Mouse (Mus musculus) heart, embryonic 13.5 days (tissue): ENCODE measurements at regions not wholly inside any gene's neighbourhood (a gene's known extent, or its start where the extent isn't known, plus 50 kb on each side); places are given as distances from the start of the nearest gene placed in this dataset.

Experiments
- ATAC-seq: fragments of 200-750 bp; cut with Nextera tagmentation; 2 replicates; pipeline ENCODE4 v1.8.0; 2017; ENCODE audit warnings: moderate TSS enrichment; ENCODE audit not compliant: insufficient number of reproducible peaks, low FRiP score, low TSS enrichment; ENCODE audit errors: extremely low read depth
- H3K27ac ChIP-seq: fragments of 300-500 bp; sonication (generic); replicated peaks from 2 replicates; pipeline ENCODE4 v1.5.1; 2015; ENCODE audit warnings: moderate library complexity, mild to moderate bottlenecking, inconsistent platforms
- H3K27me3 ChIP-seq: fragments of 300-500 bp; sonication (generic); replicated peaks from 2 replicates; pipeline ENCODE4 v1.6.1; 2015; ENCODE audit warnings: mild to moderate bottlenecking, inconsistent platforms
- H3K36me3 ChIP-seq: fragments of 300-500 bp; sonication (generic); 2 replicates; pipeline ENCODE4 v1.6.1; 2015; ENCODE audit warnings: mild to moderate bottlenecking, inconsistent platforms
- H3K4me1 ChIP-seq: fragments of 300-500 bp; sonication (generic); 2 replicates; pipeline ENCODE4 v1.6.1; 2015; ENCODE audit warnings: inconsistent platforms
- H3K4me2 ChIP-seq: fragments of 300-500 bp; sonication (generic); 2 replicates; pipeline ENCODE4 v1.6.1; 2015; ENCODE audit warnings: inconsistent platforms, mild to moderate bottlenecking, moderate library complexity
- H3K4me3 ChIP-seq: fragments of 300-500 bp; sonication (generic); 2 replicates; pipeline ENCODE4 v1.5.1; 2015; ENCODE audit warnings: moderate library complexity, mild to moderate bottlenecking, inconsistent platforms
- H3K9ac ChIP-seq: fragments of 300-500 bp; sonication (generic); 2 replicates; pipeline ENCODE4 v1.6.1; 2015; ENCODE audit warnings: inconsistent platforms, mild to moderate bottlenecking, moderate library complexity
- H3K9me3 ChIP-seq: fragments of 300-500 bp; sonication (generic); 2 replicates; pipeline ENCODE4 v1.6.1; 2016; ENCODE audit warnings: inconsistent platforms
- WGBS: fragments of 180-500 bp; shearing (Covaris S2); methylation state at CpG from one replicate; pipeline ENCODE4 v1.1.7; 2015; ENCODE audit warnings: mixed read lengths; 5-methylcytosine and 5-hydroxymethylcytosine counted together

DNA sequence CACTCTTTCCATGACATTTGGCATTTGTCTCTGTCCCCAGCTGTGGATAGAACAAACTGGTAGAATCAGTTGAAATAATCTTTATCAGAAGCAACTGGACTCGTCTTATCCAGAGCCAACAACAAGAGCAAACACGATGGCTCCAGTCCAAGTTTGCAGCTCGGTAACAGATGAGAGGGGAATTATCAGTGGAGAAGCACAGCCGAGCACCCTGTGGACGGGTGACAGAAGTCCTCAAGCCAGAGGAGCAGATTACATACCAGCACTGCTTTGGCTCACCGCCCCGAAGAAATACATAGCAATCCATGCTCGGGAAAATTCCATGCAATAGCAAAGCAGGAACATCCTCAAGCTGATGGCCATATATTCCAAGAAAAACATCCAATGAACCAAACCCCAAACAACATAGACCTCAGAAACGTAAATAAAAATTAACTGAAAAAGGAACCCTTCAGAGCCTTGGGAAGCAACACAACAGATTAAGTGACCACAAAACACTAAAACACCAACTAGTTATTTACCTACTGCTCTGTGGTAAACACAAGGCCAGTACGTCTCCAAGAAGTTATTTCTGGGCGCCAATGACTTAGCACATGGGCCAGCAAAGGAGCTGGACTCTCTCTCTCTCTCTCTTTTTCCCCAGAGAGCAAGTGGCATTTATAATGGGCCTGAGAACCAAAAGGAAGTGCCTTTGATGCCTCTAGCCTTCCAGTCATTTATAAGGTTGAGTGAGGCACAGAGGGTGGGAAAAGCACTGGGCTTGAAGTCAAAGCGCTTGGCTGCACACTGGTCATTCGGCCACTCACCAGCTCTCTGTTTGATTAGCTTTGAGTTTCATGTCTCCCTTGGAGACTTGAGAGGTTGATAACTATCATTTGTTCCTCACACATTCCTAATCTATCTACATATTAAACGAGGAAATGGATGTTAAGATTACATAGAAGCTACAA is 163.0 kb upstream of the Gm12728 start:
- Histone ChIP-seq H3K9ac (no peak overlapping the region), H3K9me3 (no peaks in the 10 kb centered on the region), H3K4me3 (no peak overlapping the region), H3K4me1 (peaks cover 21% of the 10 kb centered on the region), H3K4me2 (no peak overlapping the region), H3K36me3 (no peaks in the 10 kb centered on the region), H3K27me3 (no peaks in the 10 kb centered on the region), H3K27ac (no peak overlapping the region; the same call in 1 of the 2 replicates)
- 47% methylated on average over 14 of the region's 14 CpGs for WGBS
- no peak; the same call in 1 of the 2 replicates for ATAC-seq

DNA sequence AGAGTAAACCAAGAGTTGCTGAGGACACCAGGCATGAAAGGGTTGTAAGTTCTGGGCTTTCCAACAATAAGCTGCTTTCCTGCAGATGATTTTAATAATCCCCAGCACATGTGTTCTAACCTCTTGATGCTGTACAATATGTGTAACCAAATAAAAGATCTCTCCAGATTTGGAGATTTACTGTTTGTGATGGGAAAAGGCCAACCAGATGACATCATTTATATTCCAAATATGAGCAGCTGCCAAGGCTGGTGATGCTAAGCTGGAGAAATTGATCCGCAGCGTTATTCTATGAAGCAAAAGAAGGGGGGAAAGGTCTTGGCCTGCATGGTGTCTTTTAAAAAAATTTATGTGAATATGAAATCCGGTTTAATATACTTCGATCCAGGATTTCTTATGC is 160.1 kb upstream of the Gm12728 start:
- Histone ChIP-seq H3K4me1 (peaks cover 21% of the 10 kb centered on the region), H3K36me3 (no peaks in the 10 kb centered on the region), H3K27me3 (no peaks in the 10 kb centered on the region), H3K27ac (no peak overlapping the region), H3K4me2 (no peak overlapping the region), H3K9me3 (no peaks in the 10 kb centered on the region), H3K4me3 (no peak overlapping the region), H3K9ac (no peak overlapping the region)
- ATAC-seq = no peak
- WGBS = 87% methylated on average over 4 of the region's 4 CpGs

DNA sequence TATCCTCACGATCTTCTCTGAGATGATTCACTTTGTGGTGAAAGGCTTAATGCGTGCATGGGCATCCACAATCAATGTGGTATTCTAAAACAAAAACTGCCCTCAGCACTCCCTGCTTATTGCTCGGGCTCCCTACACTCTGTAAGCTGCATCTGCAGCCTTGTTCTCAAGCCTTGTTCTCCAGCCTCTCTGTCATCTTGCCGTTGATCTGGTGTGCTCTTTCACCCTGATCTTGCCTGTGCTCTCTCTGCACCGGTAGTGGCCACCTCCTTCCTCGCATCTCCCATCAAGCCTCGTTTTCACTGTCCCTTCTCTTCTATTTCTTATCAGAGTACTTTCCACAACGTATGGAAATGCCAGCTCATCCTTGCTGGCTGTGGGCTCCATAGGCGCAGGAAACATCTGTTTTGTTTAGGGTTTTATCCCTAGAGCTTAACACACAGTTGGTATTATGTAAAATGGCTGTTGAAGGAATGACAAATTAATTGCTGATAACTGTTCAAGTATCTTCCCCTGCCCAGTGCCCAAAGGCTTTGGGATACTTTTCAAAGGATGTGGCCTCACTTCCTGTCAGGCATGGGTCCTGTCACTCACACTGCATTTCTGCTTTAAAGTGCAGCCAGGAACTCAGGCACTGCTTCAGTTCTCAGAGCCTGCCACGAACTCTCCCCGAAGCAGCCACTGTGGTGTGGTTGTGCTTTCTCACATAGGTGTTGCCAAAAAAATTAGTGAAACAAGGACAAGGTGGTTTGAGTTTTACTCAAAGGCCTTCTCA is 158.9 kb upstream of the Gm12728 start:
- Histone ChIP-seq H3K9me3 (no peaks in the 10 kb centered on the region), H3K9ac (no peak overlapping the region), H3K27ac (no peak overlapping the region), H3K4me3 (no peak overlapping the region), H3K4me2 (no peak overlapping the region), H3K27me3 (no peaks in the 10 kb centered on the region), H3K36me3 (no peaks in the 10 kb centered on the region), H3K4me1 (peaks cover 21% of the 10 kb centered on the region)
- ATAC-seq = no peak
- WGBS = 36% methylated on average over 11 of the region's 11 CpGs

DNA sequence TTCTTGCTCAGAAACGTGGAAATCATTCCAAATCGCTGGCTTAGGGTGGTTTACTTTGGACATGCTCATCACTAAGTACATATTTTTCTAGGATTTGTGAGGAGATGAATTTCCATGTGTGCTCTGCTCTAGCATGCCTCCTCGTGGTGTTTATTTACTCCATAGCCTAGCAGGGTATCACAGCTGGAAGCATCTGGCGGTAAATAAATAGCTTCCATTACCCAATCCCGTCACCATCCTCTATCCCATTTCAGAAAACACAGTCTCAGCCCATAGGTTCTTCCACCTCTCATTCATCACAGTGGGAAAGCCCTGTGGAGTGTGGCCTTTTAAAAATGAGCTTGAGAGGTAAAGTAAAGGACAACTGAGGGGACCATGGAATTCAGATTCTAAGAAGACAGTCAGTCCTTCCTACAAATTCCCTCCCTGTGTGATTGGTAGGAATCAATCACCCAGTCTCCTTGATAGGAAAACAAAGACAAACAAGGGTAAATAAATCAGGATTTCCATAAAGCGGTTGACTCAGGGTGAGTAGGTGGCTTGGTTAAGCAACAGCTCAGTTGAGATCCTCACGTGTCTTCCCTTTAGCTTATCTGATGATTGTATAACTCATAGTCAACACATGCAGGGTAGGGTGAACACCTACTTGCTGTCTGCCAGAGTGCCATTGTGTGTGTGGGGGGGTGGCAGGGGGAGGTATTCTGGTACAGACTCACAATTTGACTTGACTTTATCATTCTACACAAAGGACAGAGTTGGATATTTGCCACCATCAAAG is 156.9 kb upstream of the Gm12728 start:
- no peak for ATAC-seq
- WGBS = 66% methylated on average over 7 of the region's 7 CpGs
- Histone ChIP-seq H3K27me3 (no peaks in the 10 kb centered on the region), H3K27ac (no peak overlapping the region), H3K9me3 (no peaks in the 10 kb centered on the region), H3K9ac (no peak overlapping the region), H3K36me3 (no peaks in the 10 kb centered on the region), H3K4me1 (peaks cover 8% of the 10 kb centered on the region; the same call in 1 of the 2 replicates), H3K4me3 (no peak overlapping the region), H3K4me2 (no peak overlapping the region)

DNA sequence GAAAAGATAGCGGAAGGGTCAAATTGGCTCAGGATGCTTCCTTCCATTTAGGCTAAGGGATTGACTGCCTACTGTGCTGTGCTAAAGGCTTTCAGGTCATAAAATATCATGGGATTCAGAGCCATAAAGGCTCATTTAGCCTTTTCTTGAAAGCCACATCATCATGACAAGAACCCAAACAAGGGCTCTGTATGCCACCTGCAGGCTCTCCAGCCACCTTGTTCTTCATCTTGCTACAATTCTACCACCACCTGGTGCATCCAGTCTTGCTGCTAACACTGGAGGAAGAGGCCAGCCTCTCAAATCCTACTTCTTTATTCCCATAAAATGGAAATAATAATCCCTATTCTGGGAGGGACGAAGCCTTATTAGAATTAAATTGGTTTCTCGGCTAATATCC is 155.9 kb upstream of the Gm12728 start:
- 91% methylated on average over 3 of the region's 3 CpGs for WGBS

DNA sequence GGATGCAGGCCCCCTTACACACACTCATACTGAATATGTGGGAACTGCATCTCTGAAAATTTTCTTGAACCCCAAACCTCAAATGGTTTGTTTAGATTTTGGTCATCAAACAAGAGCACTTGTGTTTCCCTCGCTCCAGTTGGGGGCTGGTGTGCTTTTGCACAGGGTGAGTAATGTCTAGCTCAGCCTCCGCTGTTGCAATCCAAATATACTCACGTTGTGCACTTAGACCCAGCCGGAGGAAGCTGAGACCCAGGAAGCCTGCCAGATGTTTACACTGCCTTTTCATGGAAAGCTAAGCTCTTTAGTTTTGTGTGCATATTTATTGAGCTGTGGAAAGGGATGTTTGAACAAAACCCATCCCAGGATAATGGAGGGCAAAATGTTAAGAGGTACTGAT is 148.9 kb upstream of the Gm12728 start:
- Histone ChIP-seq H3K36me3 (no peaks in the 10 kb centered on the region), H3K27ac (no peak overlapping the region), H3K9me3 (no peaks in the 10 kb centered on the region), H3K4me3 (no peak overlapping the region), H3K4me1 (no peaks in the 10 kb centered on the region), H3K27me3 (no peaks in the 10 kb centered on the region), H3K4me2 (no peak overlapping the region), H3K9ac (no peak overlapping the region)
- ATAC-seq = no peak
- 51% methylated on average over 4 of the region's 4 CpGs for WGBS

More for the DNA sequence above, 155.9 kb upstream of the Gm12728 start:
- Histone ChIP-seq H3K4me2 (no peak overlapping the region), H3K4me1 (peaks cover 8% of the 10 kb centered on the region; the same call in 1 of the 2 replicates), H3K36me3 (no peaks in the 10 kb centered on the region), H3K4me3 (no peak overlapping the region), H3K9me3 (no peaks in the 10 kb centered on the region), H3K9ac (no peak overlapping the region), H3K27ac (no peak overlapping the region), H3K27me3 (no peaks in the 10 kb centered on the region)
- no peak for ATAC-seq

DNA sequence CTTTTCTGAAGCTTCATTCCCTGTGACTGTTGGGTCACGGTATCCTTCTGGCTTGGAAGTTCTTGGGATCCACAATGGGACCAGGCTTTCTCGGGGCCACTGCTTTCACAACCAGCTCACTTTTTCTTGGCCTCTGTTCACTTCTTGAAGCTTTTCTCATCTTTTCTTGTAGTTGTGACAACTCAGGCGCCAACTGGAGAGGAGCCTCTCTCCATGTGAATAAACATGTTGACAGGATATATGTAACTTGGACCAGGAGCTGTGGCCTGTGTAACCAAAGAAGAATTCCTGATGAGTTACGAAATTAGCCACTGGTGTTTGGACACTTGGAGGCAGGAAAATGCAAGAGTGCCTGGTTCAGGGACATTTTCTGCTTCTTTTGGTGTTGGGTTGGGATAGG is 148.1 kb upstream of the Gm12728 start:
- H3K4me2 ChIP-seq = no peak overlapping the region
- no peak for ATAC-seq
- WGBS = 77% methylated on average over 4 of the region's 4 CpGs
- no peaks in the 10 kb centered on the region for H3K36me3 ChIP-seq
- H3K4me3 ChIP-seq = no peak overlapping the region
- H3K27me3 ChIP-seq = no peaks in the 10 kb centered on the region
- no peak overlapping the region for H3K9ac ChIP-seq
- no peaks in the 10 kb centered on the region for H3K9me3 ChIP-seq
- H3K4me1 ChIP-seq = no peaks in the 10 kb centered on the region
- H3K27ac ChIP-seq = no peak overlapping the region

DNA sequence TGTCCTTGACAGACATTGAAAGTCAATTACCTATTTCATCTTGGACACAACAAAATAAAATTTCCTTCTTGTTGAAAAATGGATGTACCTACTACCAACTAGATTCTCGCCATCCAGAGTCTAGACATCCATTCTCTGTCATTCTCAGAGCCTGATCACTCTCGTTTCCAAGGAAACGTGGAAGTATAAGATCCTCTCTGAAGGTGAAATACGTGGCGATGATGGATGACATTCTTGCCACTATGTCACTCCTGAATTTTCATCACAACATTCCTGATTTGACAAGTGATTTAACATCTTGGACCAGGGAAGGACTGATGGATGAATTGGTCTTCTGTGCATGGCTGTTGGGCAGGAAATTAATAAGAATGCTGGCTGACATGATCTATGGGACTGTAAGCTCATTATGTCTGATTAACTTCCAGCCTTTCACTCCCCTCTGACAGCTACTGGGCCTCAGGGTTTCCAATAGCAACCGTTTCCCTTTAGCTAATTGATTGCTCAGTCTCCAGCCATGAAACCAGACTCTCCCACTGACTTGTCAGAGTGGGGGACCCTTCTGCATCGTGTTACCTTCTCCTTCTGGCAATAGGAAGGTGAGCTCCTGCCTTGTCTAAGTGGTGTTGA is 140.7 kb upstream of the Gm12728 start:
- no peak overlapping the region for H3K4me3 ChIP-seq
- no peak for ATAC-seq
- H3K4me2 ChIP-seq = no peak overlapping the region
- H3K9me3 ChIP-seq = no peaks in the 10 kb centered on the region
- H3K4me1 ChIP-seq = no peaks in the 10 kb centered on the region
- no peaks in the 10 kb centered on the region for H3K36me3 ChIP-seq
- 60% methylated on average over 7 of the region's 7 CpGs for WGBS
- no peak overlapping the region for H3K9ac ChIP-seq
- H3K27ac ChIP-seq = no peak overlapping the region
- H3K27me3 ChIP-seq = no peaks in the 10 kb centered on the region

DNA sequence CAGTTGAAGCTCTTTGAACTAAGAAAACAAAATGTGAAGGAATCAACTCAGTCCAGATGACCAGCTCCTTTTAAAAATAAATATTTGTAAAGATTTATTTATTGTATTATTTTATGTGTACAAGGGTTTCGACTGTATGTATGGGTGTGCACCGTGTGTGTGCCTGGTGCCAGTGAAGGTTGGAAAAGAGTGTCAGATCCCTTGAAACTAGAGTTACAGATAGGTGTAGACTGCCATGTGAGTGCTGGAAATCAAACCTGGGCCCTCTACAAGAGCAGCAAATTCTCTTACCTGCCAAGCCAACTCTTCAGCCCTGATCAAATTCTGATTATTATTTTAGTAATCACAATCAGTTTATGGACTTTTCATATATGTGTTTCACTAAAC is 140.2 kb upstream of the Gm12728 start:
- H3K4me2 ChIP-seq = no peak overlapping the region
- WGBS = 69% methylated on average over 2 of the region's 2 CpGs
- H3K27me3 ChIP-seq = no peaks in the 10 kb centered on the region
- no peak for ATAC-seq
- no peak overlapping the region for H3K27ac ChIP-seq
- H3K36me3 ChIP-seq = no peaks in the 10 kb centered on the region
- no peaks in the 10 kb centered on the region for H3K4me1 ChIP-seq
- H3K9me3 ChIP-seq = no peaks in the 10 kb centered on the region
- no peak overlapping the region for H3K9ac ChIP-seq
- H3K4me3 ChIP-seq = no peak overlapping the region

DNA sequence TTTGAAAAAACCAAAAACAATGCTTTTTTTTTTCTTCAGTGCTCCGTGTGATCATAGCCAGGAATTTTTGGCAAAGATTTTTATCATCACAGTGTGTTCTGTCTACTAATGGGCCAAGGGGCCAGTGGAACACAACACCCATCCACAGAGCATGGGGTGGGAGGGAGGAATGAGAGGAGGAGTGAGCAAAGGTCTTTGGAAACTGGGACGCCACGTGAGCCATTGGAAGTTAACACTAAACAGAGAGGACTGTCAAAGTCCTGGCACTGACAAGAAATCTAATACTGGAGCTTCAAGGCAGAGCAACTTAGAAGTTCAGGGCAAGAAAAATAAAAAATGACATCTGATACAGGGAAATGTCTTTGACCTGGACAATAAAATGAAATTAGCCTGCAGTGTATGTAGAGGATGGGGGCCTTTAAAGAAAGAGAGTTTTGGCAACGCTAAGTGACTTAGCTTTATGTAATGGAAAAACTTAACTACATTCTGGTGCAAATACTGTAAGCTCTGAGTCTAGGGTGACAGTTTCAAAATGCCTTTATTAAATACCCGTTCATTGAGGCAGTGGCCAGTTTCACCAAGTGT is 133.5 kb upstream of the Gm12728 start:
- WGBS = 57% methylated on average over 5 of the region's 5 CpGs
- Histone ChIP-seq H3K27ac (no peak overlapping the region), H3K4me2 (no peak overlapping the region), H3K36me3 (no peaks in the 10 kb centered on the region), H3K27me3 (no peaks in the 10 kb centered on the region), H3K4me1 (no peaks in the 10 kb centered on the region), H3K9me3 (no peaks in the 10 kb centered on the region), H3K9ac (no peak overlapping the region), H3K4me3 (no peak overlapping the region)
- ATAC-seq = no peak
